Mouse (Mus musculus): ENCODE measurements around the gene Fam3b.

- TF ChIP-seq CTCF (IDR thresholded peaks at IDR 0.05; ENCODE audit: control insufficient read depth, insufficient read depth, low read length) (no peak), POLR2A (IDR thresholded peaks at IDR 0.05; ENCODE audit: borderline replicate concordance, control insufficient read depth, low read depth, low read length) (no peak)
Measured at GRCm38 (mm10) chr16:97428026-97428425, 86.6 kb downstream of the Fam3b start.
